Mouse (Mus musculus) limb, embryonic 14.5 days (tissue): ENCODE measurements around the gene Pax8. TPM values are rescaled to one million over a fixed set of nuclear protein-coding genes. Genes with fewer than 3 reads are reported as not detected.

Experiments
- ATAC-seq: fragments of 200-750 bp; cut with Nextera tagmentation; 2 replicates; pipeline ENCODE4 v1.8.0; 2017; ENCODE audit warnings: low read depth, moderate number of reproducible peaks, moderate TSS enrichment; ENCODE audit not compliant: low FRiP score
- DNase-seq: peaks from one replicate; pipeline ENCODE4 v3.0.0-alpha.2; 2015; ENCODE audit warnings: low spot score
- H3K27ac ChIP-seq: fragments of 300-500 bp; sonication (generic); replicated peaks from 2 replicates; pipeline ENCODE4 v1.5.1; 2014; ENCODE audit warnings: low read depth, mild to moderate bottlenecking, low read length, moderate library complexity, mixed read lengths
- H3K27me3 ChIP-seq: fragments of 300-500 bp; sonication (generic); 2 replicates; pipeline ENCODE4 v1.6.1; 2014; ENCODE audit warnings: low read length, mixed read lengths; ENCODE audit not compliant: control insufficient read depth, insufficient read depth
- H3K36me3 ChIP-seq: fragments of 300-500 bp; sonication (generic); 2 replicates; pipeline ENCODE4 v1.6.1; 2014; ENCODE audit warnings: mild to moderate bottlenecking, low read length, moderate library complexity, mixed read lengths; ENCODE audit not compliant: control insufficient read depth, insufficient read depth
- H3K4me1 ChIP-seq: fragments of 300-500 bp; sonication (generic); 2 replicates; pipeline ENCODE4 v1.6.1; 2014; ENCODE audit warnings: antibody characterized with exemption, low read length, mixed read lengths; ENCODE audit not compliant: control insufficient read depth, insufficient read depth
- H3K4me2 ChIP-seq: fragments of 300-500 bp; sonication (generic); replicated peaks from 2 replicates; pipeline ENCODE4 v1.6.1; 2014; ENCODE audit warnings: low read depth, mild to moderate bottlenecking, low read length, moderate library complexity; ENCODE audit not compliant: severe bottlenecking
- H3K4me3 ChIP-seq: fragments of 300-500 bp; sonication (generic); replicated peaks from 2 replicates; pipeline ENCODE4 v1.5.1; 2014; ENCODE audit warnings: low read length
- H3K9ac ChIP-seq: fragments of 300-500 bp; sonication (generic); 2 replicates; pipeline ENCODE4 v1.6.1; 2014; ENCODE audit warnings: mild to moderate bottlenecking, low read depth, low read length, moderate library complexity; ENCODE audit not compliant: severe bottlenecking
- H3K9me3 ChIP-seq: fragments of 300-500 bp; sonication (generic); 2 replicates; pipeline ENCODE4 v1.6.1; 2016; ENCODE audit warnings: low read length; ENCODE audit not compliant: control insufficient read depth
- POLR2A ChIP-seq: fragments of 200-500 bp; IDR thresholded peaks from 2 replicates; pipeline ENCODE4 v1.8.0; 2012; ENCODE audit warnings: inconsistent platforms, mild to moderate bottlenecking, moderate library complexity, borderline replicate concordance; ENCODE audit not compliant: insufficient read depth, insufficient read length; ENCODE audit errors: extremely low read depth
- WGBS: fragments of 180-500 bp; shearing (Covaris S2); extraction: QIAGEN DNeasy Blood & Tissue Kit; methylation state at CpG from one replicate; pipeline ENCODE4 v1.1.7; 2014; 5-methylcytosine and 5-hydroxymethylcytosine counted together
- polyA plus RNA-seq, 2 experiments: library from polyadenylated mRNA; depleted of rRNA in 1 of 2; stranded (reverse) in 1 of 2; unstranded in 1 of 2; fragments of >200 nt; fragmentation: Nextera tagmentation in 1 of 2; extraction: Ambion mirVana in 1 of 2; gene quantifications; 2 replicates each; pipeline versions ENCODE4 v1.2.1 to v1.2.3; 2012 to 2014

Gene Pax8
- polyA plus RNA-seq, 2 experiments, result not detected

- H3K27ac ChIP-seq, result no peak overlapping the region
- peak overlapping the region; percentile 19 for H3K4me3 ChIP-seq
- no peak for TF ChIP-seq POLR2A
- ATAC-seq (no peak), DNase-seq (no peak)
- WGBS, result 1% methylated on average over 55 of the region's 56 CpGs
- H3K36me3 ChIP-seq, result no peaks in the 10 kb centered on the region
- peak overlapping the region; percentile 35 for H3K4me2 ChIP-seq
- H3K4me1 ChIP-seq, result no peaks in the 10 kb centered on the region
- H3K9me3 ChIP-seq, result no peaks in the 10 kb centered on the region
- H3K27me3 ChIP-seq, result peaks cover 62% of the 10 kb centered on the region
- no peak overlapping the region for H3K9ac ChIP-seq
These were observed 1.5 kb downstream of the Pax8 start for GRCm38 (mm10) chr2:24473641-24474511.

DNA sequence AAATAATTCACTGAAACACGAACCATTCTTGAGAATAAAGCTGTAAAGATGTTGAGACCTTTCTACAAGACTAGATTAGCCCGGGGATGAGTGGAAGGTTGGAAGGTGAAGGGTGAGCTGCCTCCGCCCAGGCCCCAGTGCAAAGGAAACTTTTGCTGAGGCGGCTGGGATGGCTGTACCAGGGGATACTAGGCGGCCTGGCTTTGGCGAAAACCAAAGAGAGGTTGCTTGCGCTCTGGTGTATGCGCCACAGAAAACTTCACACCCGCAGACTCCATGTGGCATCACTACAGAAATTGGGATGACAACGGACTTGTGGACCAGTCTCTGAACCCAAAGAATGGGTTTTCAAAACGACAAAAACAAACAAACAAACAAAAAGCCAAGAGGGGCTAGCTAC lies 2.7 kb downstream of the Pax8 start:
- DNase-seq, result no peak
- no peaks in the 10 kb centered on the region for H3K4me1 ChIP-seq
- no peak overlapping the region for H3K4me3 ChIP-seq
- H3K4me2 ChIP-seq, result no peak overlapping the region
- no peak overlapping the region for H3K9ac ChIP-seq
- WGBS, result 3% methylated on average over 11 of the region's 11 CpGs
- H3K9me3 ChIP-seq, result no peaks in the 10 kb centered on the region
- no peaks in the 10 kb centered on the region for H3K36me3 ChIP-seq
- TF ChIP-seq POLR2A, result no peak
- H3K27ac ChIP-seq, result no peak overlapping the region
- H3K27me3 ChIP-seq, result peaks cover 65% of the 10 kb centered on the region
- ATAC-seq, result no peak

DNA sequence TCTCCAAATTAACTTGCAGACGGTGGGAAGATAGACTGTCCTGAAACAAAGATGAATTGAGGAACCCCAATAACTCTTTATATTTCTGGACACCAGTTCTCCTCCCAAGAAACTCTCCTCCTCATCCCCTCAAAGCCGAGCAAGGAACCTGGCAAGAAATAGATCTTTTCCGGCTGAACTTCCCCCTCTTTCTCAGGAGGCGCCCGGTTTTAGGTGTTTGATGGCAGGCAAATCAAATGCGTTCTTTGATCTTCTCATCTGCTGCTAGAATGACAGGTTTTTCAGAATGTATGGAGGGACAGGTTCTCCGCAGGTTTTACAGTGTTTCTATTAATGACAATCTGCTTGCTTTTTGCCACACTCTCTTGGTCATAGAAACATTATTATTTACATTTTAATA lies 3.3 kb downstream of the Pax8 start:
- Histone ChIP-seq H3K27ac (no peak overlapping the region), H3K9me3 (no peaks in the 10 kb centered on the region), H3K4me3 (no peak overlapping the region), H3K36me3 (no peaks in the 10 kb centered on the region), H3K4me2 (no peak overlapping the region), H3K27me3 (peaks cover 64% of the 10 kb centered on the region), H3K4me1 (no peaks in the 10 kb centered on the region), H3K9ac (no peak overlapping the region)
- WGBS, result 2% methylated on average over 7 of the region's 7 CpGs
- DNase-seq, result no peak
- ATAC-seq, result no peak
- no peak for TF ChIP-seq POLR2A

DNA sequence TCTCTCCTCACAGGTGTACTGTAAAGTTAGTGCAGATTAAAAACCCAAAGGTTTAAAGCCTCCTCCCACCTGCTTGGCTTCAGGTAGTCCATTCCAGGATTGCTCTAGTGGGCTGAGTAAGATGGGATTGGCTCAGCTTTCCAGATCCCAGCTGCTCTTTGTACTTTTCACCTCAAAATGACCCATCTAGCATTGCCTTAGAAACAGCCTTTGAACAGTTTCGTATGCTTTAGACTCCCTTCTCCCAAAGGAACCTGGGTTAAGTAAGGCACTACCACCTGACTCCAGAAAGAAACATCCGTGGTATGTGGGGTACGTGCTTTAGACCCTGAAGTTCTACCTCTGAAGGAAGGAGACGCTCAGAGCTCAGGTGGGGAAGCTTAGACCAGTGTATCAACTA lies 6.3 kb downstream of the Pax8 start:
- TF ChIP-seq POLR2A, result no peak
- 55% methylated on average over 4 of the region's 4 CpGs for whole genome bisulfite sequencing
- Histone ChIP-seq H3K4me2 (no peak overlapping the region), H3K9me3 (no peaks in the 10 kb centered on the region), H3K4me3 (no peak overlapping the region), H3K9ac (no peak overlapping the region), H3K4me1 (no peaks in the 10 kb centered on the region), H3K27me3 (peaks cover 34% of the 10 kb centered on the region), H3K27ac (no peak overlapping the region), H3K36me3 (no peaks in the 10 kb centered on the region)
- ATAC-seq, result no peak
- DNase-seq, result no peak

DNA sequence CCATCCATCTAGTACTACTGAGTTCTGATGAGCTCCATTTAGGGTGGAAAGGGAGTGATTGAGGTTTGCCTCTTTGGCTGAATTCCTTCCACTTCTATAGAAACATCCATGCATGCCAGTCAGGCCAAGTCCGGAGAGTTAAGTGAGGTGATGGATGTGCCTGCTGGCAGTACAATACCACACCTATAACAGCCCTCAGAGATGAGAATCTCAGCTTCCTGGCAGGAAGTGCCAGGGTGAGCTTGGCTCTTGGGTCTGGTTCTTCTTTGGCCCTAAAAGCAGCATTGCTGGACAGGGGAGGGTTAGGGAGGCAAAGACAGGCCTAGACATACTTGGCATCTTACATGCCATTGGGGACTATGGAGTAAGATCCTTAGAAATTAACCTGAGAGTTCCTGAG lies 7.0 kb downstream of the Pax8 start:
- Histone ChIP-seq H3K9ac (no peak overlapping the region), H3K36me3 (no peaks in the 10 kb centered on the region), H3K4me2 (no peak overlapping the region), H3K4me1 (no peaks in the 10 kb centered on the region), H3K4me3 (no peak overlapping the region), H3K9me3 (no peaks in the 10 kb centered on the region), H3K27ac (no peak overlapping the region), H3K27me3 (peaks cover 28% of the 10 kb centered on the region)
- ATAC-seq, result no peak
- TF ChIP-seq POLR2A, result no peak
- DNase-seq, result no peak
- 53% methylated on average over 1 of the region's 1 CpGs for WGBS
